Mouse (Mus musculus) right cerebral cortex, postnatal 25 days (tissue): ENCODE measurements at regions not wholly inside any gene's neighbourhood (a gene's known extent, or its start where the extent isn't known, plus 50 kb on each side); places are given as distances from the start of the nearest gene placed in this dataset.

ENCODE experiments used
- DNase-seq: peaks from one replicate; pipeline ENCODE4 v3.0.0; 2022

- no peak for DNase-seq
Measured at GRCm38 (mm10) chr16:69800955-69801598, 62.5 kb downstream of the Speer2 start.

- DNase-seq: no peak
Measured at GRCm38 (mm10) chr16:69796299-69796698, 67.2 kb downstream of the Speer2 start.

- no peak for DNase-seq
Measured at GRCm38 (mm10) chr16:69790671-69791070, 72.9 kb downstream of the Speer2 start.

- DNase-seq: peak; percentile 16
Measured at GRCm38 (mm10) chr16:69770768-69771167, 92.8 kb downstream of the Speer2 start.
